Mouse (Mus musculus): ENCODE results near the gene Lgi1. TPM values are rescaled to one million over a fixed set of nuclear protein-coding genes. Genes with fewer than 3 reads are reported as not detected.

The Lgi1 gene
- polyA plus RNA-seq, 1 experiment from 2014 or later, result 1.6 TPM

- H3K4me3 ChIP-seq (ENCODE audit: low read length), result no peak overlapping the region
- no peak overlapping the region for H3K4me2 ChIP-seq (replicated peaks; ENCODE audit: low read depth, low read length)
- H3K36me3 ChIP-seq (ENCODE audit: control insufficient read depth, insufficient read depth, low read length), result no peaks in the 10 kb centered on the region
- H3K27me3 ChIP-seq (ENCODE audit: control insufficient read depth, insufficient read depth, low read length), result no peaks in the 10 kb centered on the region
- H3K27ac ChIP-seq (ENCODE audit: low read depth, low read length), result no peak overlapping the region
- no peak for ATAC-seq (ENCODE audit: low FRiP score, low TSS enrichment)
- H3K9me3 ChIP-seq (ENCODE audit: control insufficient read depth, low read length), result 0 out of 2 replicates have a peak, but pooled peaks cover 6% of the 10 kb centered on the region
- WGBS, result 27% methylated on average over 13 of the region's 13 CpGs
- H3K9ac ChIP-seq (ENCODE audit: low read depth, low read length), result no peak overlapping the region
- H3K4me1 ChIP-seq (ENCODE audit: control insufficient read depth, insufficient read depth, low read length), result no peaks in the 10 kb centered on the region
Measured at GRCm38 (mm10) chr19:38348271-38349012, 84.1 kb downstream of the Lgi1 start.

GRCm38 (mm10) chr19:38349013-38349341, 84.6 kb downstream of the Lgi1 start:
- no peak for ATAC-seq (ENCODE audit: low FRiP score, low TSS enrichment)

GRCm38 (mm10) chr19:38351202-38351601, 86.9 kb downstream of the Lgi1 start:
- H3K4me2 ChIP-seq (replicated peaks; ENCODE audit: low read depth, low read length), result no peak overlapping the region
- H3K36me3 ChIP-seq (ENCODE audit: control insufficient read depth, insufficient read depth, low read length), result no peaks in the 10 kb centered on the region
- H3K4me3 ChIP-seq (ENCODE audit: low read length), result no peak overlapping the region
- H3K27ac ChIP-seq (ENCODE audit: low read depth, low read length), result no peak overlapping the region
- ATAC-seq (ENCODE audit: low FRiP score, low TSS enrichment), result no peak
- no peak overlapping the region for H3K9ac ChIP-seq (ENCODE audit: low read depth, low read length)
- H3K4me1 ChIP-seq (ENCODE audit: control insufficient read depth, insufficient read depth, low read length), result no peaks in the 10 kb centered on the region
- 0 out of 2 replicates have a peak, but pooled peaks cover under 1% of the 10 kb centered on the region for H3K9me3 ChIP-seq (ENCODE audit: control insufficient read depth, low read length)
- WGBS, result 93% methylated on average over 2 of the region's 2 CpGs
- H3K27me3 ChIP-seq (ENCODE audit: control insufficient read depth, insufficient read depth, low read length), result no peaks in the 10 kb centered on the region

More at GRCm38 (mm10) chr19:38349013-38349341, 84.6 kb downstream of the Lgi1 start:
- Histone ChIP-seq H3K4me2 (replicated peaks; ENCODE audit: low read depth, low read length) (no peak overlapping the region), H3K4me3 (ENCODE audit: low read length) (no peak overlapping the region), H3K27ac (ENCODE audit: low read depth, low read length) (no peak overlapping the region), H3K27me3 (ENCODE audit: control insufficient read depth, insufficient read depth, low read length) (no peaks in the 10 kb centered on the region), H3K9ac (ENCODE audit: low read depth, low read length) (no peak overlapping the region), H3K36me3 (ENCODE audit: control insufficient read depth, insufficient read depth, low read length) (no peaks in the 10 kb centered on the region), H3K9me3 (ENCODE audit: control insufficient read depth, low read length) (0 out of 2 replicates have a peak, but pooled peaks cover 6% of the 10 kb centered on the region), H3K4me1 (ENCODE audit: control insufficient read depth, insufficient read depth, low read length) (no peaks in the 10 kb centered on the region)
- 76% methylated on average over 5 of the region's 5 CpGs for WGBS

GRCm38 (mm10) chr19:38351728-38352127, 87.4 kb downstream of the Lgi1 start:
- Histone ChIP-seq H3K27me3 (ENCODE audit: control insufficient read depth, insufficient read depth, low read length) (no peaks in the 10 kb centered on the region), H3K27ac (ENCODE audit: low read depth, low read length) (no peak overlapping the region), H3K36me3 (ENCODE audit: control insufficient read depth, insufficient read depth, low read length) (no peaks in the 10 kb centered on the region), H3K9ac (ENCODE audit: low read depth, low read length) (no peak overlapping the region), H3K4me1 (ENCODE audit: control insufficient read depth, insufficient read depth, low read length) (no peaks in the 10 kb centered on the region), H3K4me2 (replicated peaks; ENCODE audit: low read depth, low read length) (no peak overlapping the region), H3K4me3 (ENCODE audit: low read length) (no peak overlapping the region), H3K9me3 (ENCODE audit: control insufficient read depth, low read length) (no peaks in the 10 kb centered on the region)
- ATAC-seq (ENCODE audit: low FRiP score, low TSS enrichment), result no peak
- 92% methylated on average over 3 of the region's 3 CpGs for WGBS

- ATAC-seq (ENCODE audit: low FRiP score, low TSS enrichment), result no peak
- Histone ChIP-seq H3K27ac (ENCODE audit: low read depth, low read length) (no peak overlapping the region), H3K4me1 (ENCODE audit: control insufficient read depth, insufficient read depth, low read length) (no peaks in the 10 kb centered on the region), H3K27me3 (ENCODE audit: control insufficient read depth, insufficient read depth, low read length) (no peaks in the 10 kb centered on the region), H3K36me3 (ENCODE audit: control insufficient read depth, insufficient read depth, low read length) (no peaks in the 10 kb centered on the region), H3K4me2 (replicated peaks; ENCODE audit: low read depth, low read length) (no peak overlapping the region), H3K9ac (ENCODE audit: low read depth, low read length) (no peak overlapping the region), H3K4me3 (ENCODE audit: low read length) (no peak overlapping the region), H3K9me3 (ENCODE audit: control insufficient read depth, low read length) (no peaks in the 10 kb centered on the region)
- WGBS, result 46% methylated on average over 6 of the region's 6 CpGs
Measured at GRCm38 (mm10) chr19:38352495-38353130, 88.3 kb downstream of the Lgi1 start.

GRCm38 (mm10) chr19:38354279-38354678, 89.9 kb downstream of the Lgi1 start:
- Histone ChIP-seq H3K4me1 (ENCODE audit: control insufficient read depth, insufficient read depth, low read length) (no peaks in the 10 kb centered on the region), H3K9me3 (ENCODE audit: control insufficient read depth, low read length) (no peaks in the 10 kb centered on the region), H3K36me3 (ENCODE audit: control insufficient read depth, insufficient read depth, low read length) (no peaks in the 10 kb centered on the region), H3K27me3 (ENCODE audit: control insufficient read depth, insufficient read depth, low read length) (no peaks in the 10 kb centered on the region), H3K9ac (ENCODE audit: low read depth, low read length) (no peak overlapping the region), H3K27ac (ENCODE audit: low read depth, low read length) (no peak overlapping the region), H3K4me2 (replicated peaks; ENCODE audit: low read depth, low read length) (no peak overlapping the region), H3K4me3 (ENCODE audit: low read length) (no peak overlapping the region)
- 84% methylated on average over 1 of the region's 1 CpGs for WGBS
- no peak for ATAC-seq (ENCODE audit: low FRiP score, low TSS enrichment)

GRCm38 (mm10) chr19:38354819-38355360, 90.6 kb downstream of the Lgi1 start:
- WGBS, result 75% methylated on average over 10 of the region's 10 CpGs
- no peak overlapping the region for H3K4me3 ChIP-seq (ENCODE audit: low read length)
- no peak overlapping the region for H3K4me2 ChIP-seq (replicated peaks; ENCODE audit: low read depth, low read length)
- no peaks in the 10 kb centered on the region for H3K9me3 ChIP-seq (ENCODE audit: control insufficient read depth, low read length)
- no peaks in the 10 kb centered on the region for H3K27me3 ChIP-seq (ENCODE audit: control insufficient read depth, insufficient read depth, low read length)
- H3K36me3 ChIP-seq (ENCODE audit: control insufficient read depth, insufficient read depth, low read length), result no peaks in the 10 kb centered on the region
- H3K9ac ChIP-seq (ENCODE audit: low read depth, low read length), result no peak overlapping the region
- no peak for ATAC-seq (ENCODE audit: low FRiP score, low TSS enrichment)
- H3K27ac ChIP-seq (ENCODE audit: low read depth, low read length), result no peak overlapping the region
- no peaks in the 10 kb centered on the region for H3K4me1 ChIP-seq (ENCODE audit: control insufficient read depth, insufficient read depth, low read length)

GRCm38 (mm10) chr19:38356211-38356828, 92.0 kb downstream of the Lgi1 start:
- H3K9ac ChIP-seq (ENCODE audit: low read depth, low read length), result no peak overlapping the region
- H3K4me3 ChIP-seq (ENCODE audit: low read length), result no peak overlapping the region
- no peak for ATAC-seq (ENCODE audit: low FRiP score, low TSS enrichment)
- H3K36me3 ChIP-seq (ENCODE audit: control insufficient read depth, insufficient read depth, low read length), result no peaks in the 10 kb centered on the region
- H3K27me3 ChIP-seq (ENCODE audit: control insufficient read depth, insufficient read depth, low read length), result no peaks in the 10 kb centered on the region
- H3K27ac ChIP-seq (ENCODE audit: low read depth, low read length), result no peak overlapping the region
- H3K4me1 ChIP-seq (ENCODE audit: control insufficient read depth, insufficient read depth, low read length), result no peaks in the 10 kb centered on the region
- 72% methylated on average over 8 of the region's 8 CpGs for WGBS
- no peaks in the 10 kb centered on the region for H3K9me3 ChIP-seq (ENCODE audit: control insufficient read depth, low read length)
- H3K4me2 ChIP-seq (replicated peaks; ENCODE audit: low read depth, low read length), result no peak overlapping the region
